Mouse (Mus musculus): ENCODE measurements around the gene Inca1.

Inca1 gene

DNA sequence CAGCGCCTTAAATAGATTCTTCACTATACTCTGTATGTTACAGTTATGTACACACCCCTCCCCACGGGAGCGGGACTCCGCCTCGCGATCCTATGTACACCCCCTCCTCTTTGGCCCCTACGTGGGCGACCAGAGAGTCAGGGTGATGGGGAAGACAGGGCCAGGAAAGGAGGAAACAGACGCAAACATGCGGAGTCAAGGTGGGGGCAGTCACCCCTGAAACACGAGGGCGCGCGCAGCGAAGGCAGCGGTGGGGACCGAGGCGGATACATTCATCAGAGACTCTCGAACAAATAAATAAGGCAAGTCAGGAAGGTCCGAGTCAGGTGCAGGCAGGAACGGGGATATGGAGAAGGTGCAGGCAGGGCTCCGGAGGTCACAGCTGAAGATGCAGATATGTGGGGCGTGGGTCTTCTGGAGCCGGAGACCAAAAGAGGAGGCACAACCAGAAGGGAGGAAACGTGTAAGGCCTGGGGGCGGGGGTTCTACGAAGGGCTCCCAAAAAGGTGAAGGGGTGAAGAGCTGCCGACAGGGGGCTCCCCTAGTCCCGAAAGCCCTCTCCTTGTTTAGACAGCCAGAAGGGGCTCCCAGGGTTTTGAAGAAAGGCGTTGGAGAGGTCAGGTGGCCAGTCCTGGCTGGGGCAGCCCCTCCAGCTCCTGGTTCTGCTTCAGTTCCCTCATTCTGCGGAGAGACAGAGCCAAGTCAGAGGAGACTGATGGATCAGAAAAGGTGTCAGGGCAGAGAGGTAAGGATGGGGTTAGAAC, 30.2 kb downstream of the Inca1 start:
- DNase-seq (ENCODE audit: low spot score): peak; percentile 81

DNA sequence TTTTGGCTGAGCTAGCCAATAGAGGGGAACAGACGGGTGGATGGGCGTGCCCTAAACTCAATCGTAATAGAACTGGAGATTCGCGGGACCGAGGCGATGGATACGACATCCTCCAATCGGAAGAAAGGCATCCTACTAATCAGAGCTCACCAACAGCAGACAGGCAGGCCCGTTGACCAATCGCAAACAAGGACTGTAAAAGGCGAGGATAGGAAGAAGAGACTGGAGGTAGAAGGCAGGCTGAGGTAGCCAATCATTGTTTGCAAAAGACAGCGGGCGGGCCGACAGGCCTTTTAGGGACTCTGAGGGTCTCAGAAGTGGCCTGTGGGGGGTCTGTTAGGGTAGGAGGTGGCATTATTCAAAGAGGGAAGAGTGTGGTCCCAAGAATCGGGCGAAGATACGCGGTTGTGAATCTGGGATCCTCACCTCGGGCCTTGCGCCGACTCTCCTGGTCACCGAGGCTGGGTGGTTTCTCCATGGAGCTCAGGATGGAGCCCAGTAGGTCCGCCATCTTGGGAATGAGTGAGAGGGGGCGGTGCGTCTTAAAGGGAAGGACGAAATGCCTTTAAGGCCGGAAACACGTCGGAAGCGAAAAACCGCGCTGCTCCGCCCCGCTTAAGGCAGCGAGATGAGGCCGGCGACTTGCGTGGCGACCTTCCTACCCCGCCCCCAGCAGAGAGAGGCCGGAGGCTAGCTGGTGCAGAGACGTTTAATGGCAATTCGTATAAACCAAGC, 31.0 kb downstream of the Inca1 start, which contains the start of gene Spag7:
Spag7 (minus strand) TSS at position 646 of the 735 bp plus-strand sequence.
- DNase-seq (ENCODE audit: low spot score): peak; percentile 98

DNA sequence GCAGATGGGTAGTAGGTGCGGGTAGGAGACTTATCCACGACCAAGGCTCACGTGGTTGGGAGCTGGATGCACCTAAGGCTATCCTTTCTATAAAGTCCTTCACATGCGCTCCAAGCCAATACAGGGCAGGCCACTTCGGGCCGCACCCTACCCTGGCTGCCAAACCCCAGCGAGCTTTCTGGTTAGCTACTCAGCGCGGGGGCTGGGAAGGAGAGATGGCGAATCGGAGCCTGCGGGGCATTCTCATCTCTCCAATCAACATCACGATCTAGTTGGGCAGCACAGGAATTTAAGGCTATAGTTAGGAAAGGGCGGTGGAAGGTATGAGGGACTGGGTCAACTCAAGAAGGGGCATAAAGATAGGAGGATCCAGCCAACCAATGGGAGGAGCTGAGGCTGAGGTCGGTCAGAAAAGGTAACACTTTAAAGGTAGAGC, 31.6 kb downstream of the Inca1 start:
- DNase-seq (ENCODE audit: low spot score): no peak

DNA sequence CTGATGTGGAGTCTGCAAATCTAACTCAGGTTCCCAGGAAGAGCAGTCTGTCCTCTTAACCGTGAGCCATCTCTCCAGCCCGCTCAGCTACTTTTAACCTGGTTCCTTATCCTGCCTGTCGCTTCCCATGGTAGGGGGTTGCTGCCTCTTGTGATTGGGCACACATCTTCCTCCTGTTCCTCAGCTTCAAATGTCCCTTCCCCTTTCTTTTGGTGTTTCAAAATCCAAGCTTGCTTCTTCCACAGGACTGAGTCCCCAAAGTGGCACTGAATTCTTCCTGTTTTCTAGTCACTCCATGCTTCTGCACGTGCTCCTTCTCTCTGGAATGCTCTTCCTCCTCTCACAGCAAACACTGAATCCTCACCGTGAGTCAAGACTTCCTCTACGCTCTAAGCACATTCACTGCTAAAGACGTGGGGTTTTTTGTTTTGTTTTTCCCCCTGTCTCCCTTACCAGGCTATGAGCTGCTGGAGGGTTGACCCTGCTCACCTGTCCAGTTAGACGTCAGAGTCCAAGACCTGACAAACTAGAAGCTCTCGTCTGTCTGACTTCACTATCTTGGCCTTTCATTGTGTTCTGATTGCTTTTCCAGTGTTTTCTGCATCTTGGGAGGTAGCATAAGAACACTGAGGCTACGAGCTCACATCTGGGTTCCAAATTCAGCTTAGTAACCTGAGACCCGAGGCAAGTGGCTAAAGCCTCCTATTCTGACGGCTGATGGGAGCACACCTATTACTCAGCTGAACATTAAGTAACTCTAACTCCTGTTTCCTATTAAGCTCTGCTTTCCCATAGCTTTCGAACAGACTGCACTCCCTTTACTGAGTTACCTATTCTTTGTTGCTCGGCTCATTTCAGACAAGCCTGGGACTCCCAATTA, 32.4 kb downstream of the Inca1 start:
- no peak for DNase-seq (ENCODE audit: low spot score)

DNA sequence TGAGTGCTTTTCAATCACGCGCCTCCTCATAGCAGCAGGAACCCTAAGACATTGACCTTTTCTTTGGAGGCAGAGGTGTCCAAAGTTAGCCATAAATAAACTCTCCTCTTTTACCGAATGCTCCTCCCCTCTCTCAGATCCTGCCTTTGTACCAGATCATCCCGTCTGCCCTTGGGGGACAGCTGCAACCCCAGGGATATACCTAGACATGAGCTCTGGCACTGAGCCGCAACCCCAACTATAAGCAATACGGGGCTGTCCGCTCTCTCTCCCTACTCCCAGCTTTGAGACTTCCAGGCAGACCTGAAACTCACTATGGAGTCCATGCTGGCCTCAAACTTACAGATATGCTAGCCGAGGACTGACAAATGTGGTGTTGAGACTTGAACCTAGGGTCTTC, 33.3 kb downstream of the Inca1 start:
- no peak for DNase-seq (ENCODE audit: low spot score)

DNA sequence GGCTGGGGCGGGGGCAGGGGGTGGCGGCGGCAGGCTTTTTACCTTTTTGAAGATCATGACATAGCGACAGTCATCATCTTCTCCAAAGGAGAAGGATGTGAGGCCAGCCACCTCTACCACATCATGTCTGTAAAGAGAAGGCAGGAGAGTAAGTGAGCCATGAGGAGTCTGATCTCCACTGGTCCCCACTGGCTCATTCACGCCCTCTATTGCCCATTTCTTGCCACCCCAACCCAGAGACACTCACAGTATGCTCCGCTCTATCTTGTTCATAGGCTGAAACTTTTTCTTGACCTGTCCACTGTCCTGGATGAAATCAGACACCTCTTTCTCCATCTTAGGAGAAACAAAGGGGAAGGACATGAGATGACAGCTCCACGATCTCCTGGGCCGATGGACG, 35.2 kb downstream of the Inca1 start:
- no peak for DNase-seq (ENCODE audit: low spot score)

DNA sequence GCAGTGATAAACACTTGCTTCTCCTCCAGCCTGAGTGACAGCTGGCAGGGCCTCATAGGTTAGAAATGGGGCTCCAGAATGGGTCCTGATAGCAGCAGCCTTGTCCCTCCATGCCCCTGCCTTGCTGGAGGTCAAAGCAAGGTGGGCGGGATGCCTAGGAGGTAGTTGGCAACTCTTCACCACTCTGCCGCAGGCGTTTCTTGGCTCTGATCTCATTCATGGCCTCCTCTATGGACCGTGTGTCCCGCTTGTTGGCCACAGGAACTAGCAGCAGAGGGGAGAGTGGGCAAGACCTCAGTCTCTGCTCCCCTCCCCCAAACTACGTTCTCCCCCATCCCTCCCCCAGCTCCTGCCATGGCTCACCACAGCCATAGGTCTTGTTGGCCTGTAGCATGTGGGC, 36.0 kb downstream of the Inca1 start:
- no peak for DNase-seq (ENCODE audit: low spot score)

DNA sequence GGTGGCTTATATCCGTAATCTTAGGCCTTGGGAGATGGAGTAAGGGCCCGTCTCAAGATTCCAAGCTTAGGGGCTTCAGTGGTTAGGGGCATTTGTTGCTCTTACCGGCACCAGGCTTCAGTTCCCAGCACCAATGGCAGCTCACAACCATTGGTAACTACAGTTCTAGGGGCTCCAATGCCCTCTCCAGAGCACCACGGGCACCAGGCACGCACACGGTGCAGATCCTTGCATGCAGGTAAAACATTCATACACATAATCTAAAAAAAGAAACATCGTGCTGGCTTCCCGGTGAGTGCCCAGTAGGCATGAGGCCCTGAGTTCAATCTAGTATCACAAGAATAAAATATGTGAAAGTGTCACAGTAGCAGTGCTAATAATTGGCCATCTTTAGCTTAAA, 36.9 kb downstream of the Inca1 start:
- DNase-seq (ENCODE audit: low spot score): no peak

DNA sequence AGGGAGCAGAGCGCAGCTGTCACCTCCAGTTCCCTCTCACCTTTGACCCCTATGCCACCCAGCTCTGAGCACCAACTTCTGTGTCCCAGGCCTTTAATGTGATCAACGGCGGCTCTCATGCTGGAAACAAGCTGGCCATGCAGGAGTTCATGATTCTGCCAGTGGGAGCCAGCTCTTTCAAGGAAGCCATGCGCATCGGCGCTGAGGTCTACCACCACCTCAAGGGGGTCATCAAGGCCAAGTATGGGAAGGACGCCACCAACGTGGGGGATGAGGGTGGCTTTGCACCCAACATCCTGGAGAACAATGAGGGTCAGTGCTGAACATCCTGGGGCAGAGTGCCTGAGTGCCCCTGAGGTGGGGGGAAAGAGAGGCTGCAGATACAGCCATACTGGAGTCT, 39.4 kb downstream of the Inca1 start:
- DNase-seq (ENCODE audit: low spot score): no peak

DNA sequence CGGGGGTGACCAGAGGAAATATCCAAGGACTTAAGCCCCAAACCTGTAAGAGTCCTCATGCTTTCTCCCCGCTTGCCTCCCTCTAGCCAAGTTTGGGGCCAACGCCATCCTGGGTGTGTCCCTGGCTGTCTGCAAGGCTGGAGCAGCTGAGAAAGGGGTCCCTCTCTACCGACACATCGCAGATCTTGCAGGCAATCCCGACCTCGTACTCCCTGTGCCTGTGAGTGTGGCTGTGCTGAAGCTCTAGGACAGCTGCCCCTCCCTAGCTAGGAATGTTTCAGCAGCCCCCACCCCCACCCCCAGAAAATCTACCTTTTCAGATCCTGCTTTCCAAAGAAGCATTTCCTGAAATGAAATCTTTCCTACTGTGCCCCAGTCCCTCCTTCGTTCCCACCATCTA, 41.0 kb downstream of the Inca1 start:
- DNase-seq (ENCODE audit: low spot score): no peak

DNA sequence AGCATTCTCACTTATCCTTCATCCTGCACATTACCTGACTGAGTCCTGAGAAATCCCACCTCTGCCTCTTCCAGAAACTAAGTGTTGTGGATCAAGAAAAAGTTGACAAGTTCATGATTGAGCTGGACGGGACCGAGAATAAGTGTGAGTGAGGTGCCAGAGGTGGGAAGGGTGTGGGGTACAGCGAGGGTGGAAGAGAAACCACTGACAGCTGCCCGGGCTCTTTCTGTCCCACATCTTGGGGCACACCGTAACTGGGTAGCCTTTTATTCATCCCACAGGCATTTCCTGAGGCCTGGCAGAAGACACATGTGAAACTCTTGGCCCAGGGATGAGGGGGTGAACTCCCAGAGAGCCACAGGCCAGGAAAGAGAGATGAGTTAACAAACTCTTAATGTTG, 41.4 kb downstream of the Inca1 start:
- DNase-seq (ENCODE audit: low spot score): no peak

DNA sequence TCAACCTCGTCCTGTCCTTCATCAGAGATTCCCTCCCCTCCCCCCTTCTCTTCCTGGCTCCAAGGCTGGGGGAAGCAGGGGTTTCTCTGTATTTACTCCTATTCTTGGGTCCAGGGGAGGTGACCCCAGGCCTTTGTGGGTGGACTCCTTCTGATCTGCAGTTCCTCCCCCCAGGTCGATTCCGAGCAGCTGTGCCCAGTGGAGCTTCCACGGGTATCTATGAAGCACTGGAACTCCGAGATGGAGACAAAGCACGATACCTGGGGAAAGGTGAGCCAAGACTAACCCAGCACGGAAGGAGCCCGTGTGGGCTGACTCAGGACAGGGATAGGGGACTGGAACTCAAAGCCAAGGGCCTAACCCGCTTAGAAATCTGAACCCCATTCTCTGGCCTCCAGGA, 42.0 kb downstream of the Inca1 start:
- no peak for DNase-seq (ENCODE audit: low spot score)

DNA sequence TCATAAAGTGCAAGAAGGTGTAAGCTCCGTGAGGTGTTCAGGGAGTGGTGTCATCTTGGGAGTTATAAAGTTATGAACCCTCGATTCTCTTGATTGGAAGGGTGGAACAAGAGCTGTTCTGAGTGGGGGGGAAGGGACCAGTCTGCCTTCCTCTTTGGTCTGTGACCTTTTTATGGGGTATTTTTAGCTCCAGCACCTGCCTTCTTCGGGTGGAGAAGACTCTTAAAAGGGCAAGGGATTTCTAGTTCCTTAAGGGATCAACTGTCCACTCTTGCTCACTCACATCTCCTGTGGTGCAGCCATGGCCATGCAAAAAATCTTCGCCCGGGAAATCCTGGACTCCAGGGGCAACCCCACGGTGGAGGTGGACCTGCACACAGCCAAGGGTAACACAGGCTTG, 42.4 kb downstream of the Inca1 start:
- DNase-seq (ENCODE audit: low spot score): no peak

DNA sequence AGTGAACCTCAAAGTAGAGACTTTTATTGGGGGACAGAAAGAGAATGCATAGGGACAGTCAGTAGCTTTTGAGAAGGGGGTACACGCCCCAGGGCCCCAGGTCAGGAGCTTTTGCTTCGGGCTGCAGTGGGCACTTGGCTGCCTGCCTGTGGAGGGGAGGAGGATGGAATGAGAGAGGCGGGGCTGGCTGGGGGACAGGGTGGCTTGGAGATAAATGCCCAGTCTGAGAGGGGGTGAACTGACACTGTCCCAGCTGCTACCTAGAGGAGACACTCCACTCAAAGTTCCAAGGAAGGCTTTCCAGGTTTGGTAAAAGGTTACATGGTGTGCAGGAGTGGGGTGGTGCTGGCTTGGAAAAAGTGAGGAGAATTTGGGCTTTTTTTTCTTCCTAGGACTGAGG, 43.0 kb downstream of the Inca1 start, which contains the start of gene Eno3:
Eno3 (plus strand) TSS at position 239 of the 400 bp plus-strand sequence.
- no peak for DNase-seq (ENCODE audit: low spot score)

DNA sequence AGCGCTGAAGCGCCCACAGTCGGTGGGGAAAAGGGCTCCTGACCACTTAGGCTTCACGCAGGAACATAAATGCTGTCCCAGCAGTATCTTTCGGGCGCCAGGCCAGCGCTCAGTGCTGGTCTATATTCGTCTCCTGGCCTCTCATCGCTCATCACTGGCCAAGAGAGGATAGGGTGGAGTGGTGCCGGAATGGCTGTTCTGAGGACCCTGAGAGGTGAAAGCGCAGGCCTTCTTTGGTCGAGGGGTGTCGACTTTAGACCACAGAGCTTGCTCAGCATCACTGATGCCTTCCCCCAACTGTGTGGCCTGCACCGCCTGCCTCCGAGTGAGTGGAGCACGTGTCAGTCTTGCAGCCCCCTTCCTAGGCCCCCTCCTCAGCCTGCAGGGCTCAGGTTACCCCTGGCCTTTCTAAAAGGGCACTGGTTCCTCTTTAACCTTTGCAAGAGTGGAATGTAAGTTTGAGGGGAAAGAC, 43.5 kb downstream of the Inca1 start:
- peak; percentile 45 for DNase-seq (ENCODE audit: low spot score)

DNA sequence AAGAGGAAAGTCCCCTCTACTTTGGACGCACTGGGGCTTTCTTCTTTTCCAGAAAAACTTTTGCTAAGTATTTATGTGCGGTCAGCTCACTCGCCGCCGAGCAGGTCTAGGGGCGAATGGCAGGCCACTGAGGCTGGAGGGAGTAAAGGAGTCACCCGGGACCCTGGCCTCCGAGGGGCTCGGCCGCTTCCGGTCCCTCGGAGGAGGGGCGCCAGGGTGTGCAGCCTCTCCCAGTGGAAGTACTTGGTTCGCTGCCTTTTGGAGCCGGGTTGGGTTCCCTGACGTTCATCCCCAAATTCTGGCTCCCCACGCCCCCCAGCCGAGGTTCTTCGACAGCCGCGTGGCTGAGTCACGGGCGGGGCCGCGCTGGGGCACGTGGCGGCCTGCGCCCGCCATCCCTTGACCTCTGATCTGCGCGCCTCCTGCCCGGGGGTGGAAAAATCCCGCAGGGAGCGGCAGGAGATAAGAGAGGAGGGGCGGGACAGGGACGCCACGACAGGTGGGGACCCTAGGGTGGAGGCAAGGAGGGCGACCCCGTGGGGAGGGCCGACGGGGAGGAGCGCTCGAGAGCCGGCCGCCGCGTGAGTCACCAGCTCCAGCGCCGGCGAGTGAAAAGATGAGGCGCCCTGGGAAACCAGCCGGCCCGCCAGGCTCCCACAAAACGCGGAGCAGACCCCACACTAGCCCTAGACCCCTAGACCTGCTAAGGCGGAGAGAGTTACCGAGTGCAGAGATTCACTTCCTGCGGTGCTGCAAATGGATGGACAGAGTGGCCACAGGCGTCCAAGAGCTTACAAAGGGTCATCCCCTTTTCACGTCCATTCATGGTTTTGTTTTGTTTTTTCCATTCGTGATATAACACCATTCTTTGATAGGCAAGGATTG, 44.1 kb downstream of the Inca1 start:
- peak; percentile 60 for DNase-seq (ENCODE audit: low spot score)

DNA sequence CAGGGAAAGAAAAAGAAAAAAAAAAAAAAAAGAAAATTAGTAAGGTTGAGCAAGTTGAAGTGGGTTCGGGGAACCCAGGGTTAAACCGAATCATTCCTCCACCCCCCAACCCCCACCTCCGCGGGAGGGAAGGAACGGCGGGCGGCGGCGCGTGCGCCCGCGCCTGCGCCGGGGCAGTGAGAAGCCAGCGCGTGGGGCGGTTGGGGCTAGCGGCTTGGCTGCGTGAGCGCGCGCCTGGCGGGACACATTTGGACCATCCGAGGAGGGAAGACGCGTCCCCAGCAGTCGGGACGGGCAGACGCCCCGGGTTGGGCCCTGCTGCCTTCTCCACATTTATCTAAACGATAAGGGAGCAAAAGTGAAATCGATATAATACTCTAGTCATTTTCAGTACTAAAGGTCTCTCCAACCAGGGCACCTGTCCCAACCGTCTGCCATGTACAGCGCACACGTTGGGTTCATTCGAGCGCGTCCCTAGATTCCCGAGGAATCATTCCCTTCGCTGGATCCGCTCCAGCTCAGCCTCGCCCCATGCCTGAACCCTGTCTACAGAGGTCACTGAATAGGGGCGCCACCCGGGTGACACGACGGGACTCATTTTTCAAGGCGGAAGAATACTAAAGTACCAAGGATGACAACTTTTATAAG, 44.9 kb downstream of the Inca1 start:
- DNase-seq (ENCODE audit: low spot score): peak; percentile 85

DNA sequence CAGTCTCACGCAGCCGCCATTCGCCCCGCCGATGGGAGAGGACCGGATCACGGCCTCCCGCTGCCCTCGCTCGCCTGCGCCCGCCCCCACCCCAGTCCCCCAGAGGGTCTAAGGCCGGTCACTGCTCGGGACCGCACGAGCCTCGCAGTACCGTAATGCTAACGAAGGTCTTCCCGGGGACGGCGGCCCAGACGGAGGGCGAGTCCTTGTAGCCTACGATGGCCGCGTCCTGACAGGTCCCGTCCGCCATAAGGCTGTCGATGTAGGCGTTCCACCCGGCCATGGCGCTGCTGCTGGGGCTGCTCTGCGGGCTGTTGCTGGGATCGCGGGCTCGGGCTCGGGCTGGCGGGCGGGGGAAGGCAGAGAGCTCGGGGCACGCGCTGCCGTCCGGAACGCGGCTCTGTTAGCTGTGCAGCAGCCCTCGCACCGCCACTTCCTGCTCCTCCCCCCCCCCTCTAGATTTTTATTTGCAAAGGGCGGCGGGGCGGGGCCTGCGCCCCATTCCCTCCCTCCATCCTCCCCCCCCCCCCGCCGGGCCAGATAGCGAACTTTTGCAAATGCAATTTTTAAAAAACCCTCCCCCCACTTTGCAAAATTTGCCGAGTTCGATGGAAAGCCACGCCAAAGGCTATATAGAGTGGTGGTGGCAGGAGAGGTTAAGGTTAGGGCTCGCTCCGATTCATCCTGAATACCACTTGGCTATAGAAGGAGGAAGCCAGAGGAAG, 45.6 kb downstream of the Inca1 start, which contains the start of gene Pfn1:
Pfn1 (minus strand) TSS at position 447 of the 725 bp plus-strand sequence.
- peak; percentile 67 for DNase-seq (ENCODE audit: low spot score)

DNA sequence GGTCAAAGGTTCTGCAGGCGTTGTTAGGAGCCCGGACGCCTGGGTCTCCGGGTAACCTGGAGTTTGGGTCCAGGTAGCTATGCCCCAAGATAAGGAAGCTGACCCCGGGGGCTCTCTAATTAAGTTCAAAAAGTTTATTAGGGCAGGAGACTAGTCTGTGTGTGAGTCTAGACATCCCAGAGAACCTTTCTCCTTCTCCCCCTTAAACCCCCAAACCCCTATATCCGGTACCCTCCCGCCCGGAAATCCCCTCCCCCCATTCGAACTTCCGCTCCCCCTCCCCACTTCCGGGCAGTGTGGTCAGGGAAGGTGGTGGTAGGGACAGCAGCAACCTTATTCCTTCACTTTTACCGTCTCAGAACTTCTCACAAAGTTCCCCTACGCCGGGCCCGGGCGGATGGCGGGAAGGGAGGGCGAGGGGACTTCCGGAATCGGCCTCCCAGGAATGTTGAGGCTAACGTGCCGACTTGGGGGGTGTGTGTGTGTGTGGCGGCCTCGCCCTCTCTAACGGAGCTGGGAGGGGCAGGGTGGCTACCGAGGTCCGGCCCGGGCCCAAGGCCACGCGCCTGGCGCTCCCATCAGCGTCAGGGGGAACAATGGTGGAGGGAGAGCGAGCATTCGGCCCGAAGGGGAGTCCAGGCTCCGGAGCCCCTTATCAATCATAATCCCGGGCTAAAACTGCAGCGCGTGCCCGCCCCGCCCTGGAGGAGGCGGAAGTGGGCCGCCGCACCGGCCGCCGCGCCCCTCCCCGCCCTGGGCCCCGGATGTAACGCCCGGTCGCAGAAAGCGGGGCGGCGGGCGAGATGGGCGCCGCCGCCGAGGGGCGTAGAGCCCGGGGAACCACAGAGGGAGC, 46.4 kb downstream of the Inca1 start:
- DNase-seq (ENCODE audit: low spot score): peak; percentile 62

Data from MN1 (cell line).